Mouse (Mus musculus) thymus, adult 2 months (tissue): ENCODE measurements around the gene Rundc3a.

Experiments
- CTCF ChIP-seq: fragments of 200-500 bp; IDR thresholded peaks from 2 replicates; pipeline ENCODE4 v1.5.1; 2012; ENCODE audit warnings: mild to moderate bottlenecking, control low read depth, low read length, moderate library complexity, borderline replicate concordance; ENCODE audit not compliant: control insufficient read depth, poor library complexity, insufficient read depth; ENCODE audit errors: extremely low read depth
- POLR2A ChIP-seq: fragments of 200-500 bp; IDR thresholded peaks from 2 replicates; pipeline ENCODE4 v1.6.1; 2012; ENCODE audit warnings: mild to moderate bottlenecking, low read length, control low read depth, moderate library complexity; ENCODE audit not compliant: control insufficient read depth, poor library complexity, insufficient read depth; ENCODE audit errors: extremely low read depth

GRCm38 (mm10) chr11:102348771-102349170 lies 44.4 kb upstream of the Rundc3a start:
- TF ChIP-seq POLR2A (no peak), CTCF (no peak)
